In the genomic region with DNA sequence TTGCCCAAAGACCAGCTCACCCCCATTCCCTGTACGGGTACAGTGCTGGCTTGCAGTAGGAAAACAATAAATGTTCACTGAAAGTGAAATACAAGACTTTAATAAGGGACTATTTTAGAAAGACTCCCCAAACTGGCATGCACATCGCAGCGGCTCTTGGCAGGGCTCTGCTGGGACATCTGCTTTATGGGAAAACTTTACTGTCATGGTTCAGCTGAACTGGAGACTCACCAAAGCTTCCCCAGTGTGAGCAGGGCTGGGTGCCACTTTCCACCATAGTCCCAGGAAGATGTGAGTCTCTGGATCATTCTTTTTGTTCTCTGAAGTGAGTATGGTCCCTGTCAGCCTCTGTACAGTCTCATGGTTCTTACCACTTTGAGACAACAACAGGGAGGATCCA, we compare ENCODE assay signal across 16 mouse cellular contexts.
A peak's percentile ranks its signal among the peaks of the same experiment; 100 is the strongest.
DNase-seq lines count a peak whose midpoint lies in the region; ATAC-seq lines count a peak whose summit lies in the region.
"Had no signal": no experiment of that assay in that cellular context is flagged by ENCODE, and none has a peak within 500 bp of the region (broad histone marks: within the 10 kb centered on the region; RNA-seq: fewer than 3 reads in every experiment).

No protein-coding gene starts in this region.

- no peak overlapping the region for H3K4me3 ChIP-seq in heart, embryonic 13.5 days
- H3K4me3 ChIP-seq: forebrain, embryonic 13.5 days; heart, embryonic 15.5 days; hindbrain, embryonic 12.5 days; midbrain, embryonic 15.5 days had no signal

- H3K36me3 ChIP-seq in heart, embryonic 13.5 days, result no peaks in the 10 kb centered on the region
- H3K36me3 ChIP-seq: heart, embryonic 15.5 days; hindbrain, embryonic 12.5 days; midbrain, embryonic 15.5 days had no signal

- 87% methylated on average over 3 of the region's 3 CpGs for WGBS in heart, embryonic 13.5 days

- no peak overlapping the region; the same call in 1 of the 2 replicates for H3K27ac ChIP-seq in heart, embryonic 13.5 days (replicated peaks)
- H3K27ac ChIP-seq: forebrain, embryonic 13.5 days; heart, embryonic 15.5 days; hindbrain, embryonic 12.5 days; midbrain, embryonic 15.5 days had no signal

- DNase-seq in heart, postnatal 4 days, result no peak
- DNase-seq in Muller cell, postnatal 12 days (ENCODE audit: inconsistent ontology term), result peak; percentile 68
- DNase-seq in cerebellum, adult 11-12 months, result peak; percentile 27
- DNase-seq in gastrocnemius, postnatal 10 days, result peak; percentile 34
- no peak for DNase-seq in right cerebral cortex, postnatal 25 days
- DNase-seq in ovary, postnatal 10 days (ENCODE audit: low spot score), result no peak
- DNase-seq: adrenal gland, postnatal 10 days; lung, adult 2 months; right cerebral cortex, postnatal 14 days had no signal

- H3K9ac ChIP-seq in heart, embryonic 13.5 days, result 0 out of 2 replicates have a peak overlapping the region, but pooled peaks have one; percentile 10
- H3K9ac ChIP-seq: forebrain, embryonic 13.5 days; heart, embryonic 15.5 days; hindbrain, embryonic 12.5 days; midbrain, embryonic 15.5 days had no signal

- no peak for ATAC-seq in heart, embryonic 13.5 days (ENCODE audit: extremely low read depth, insufficient number of reproducible peaks, low FRiP score, low TSS enrichment)
- ATAC-seq: CD4-positive, CD25-positive, alpha-beta regulatory T cell, adult 4 months; forebrain, embryonic 13.5 days; intestine, embryonic 16.5 days; midbrain, embryonic 15.5 days had no signal

- no peak overlapping the region for H3K4me2 ChIP-seq in heart, embryonic 13.5 days
- H3K4me2 ChIP-seq: forebrain, embryonic 13.5 days; heart, embryonic 15.5 days; hindbrain, embryonic 12.5 days; midbrain, embryonic 15.5 days had no signal

- no peaks in the 10 kb centered on the region for H3K9me3 ChIP-seq in heart, embryonic 13.5 days
- H3K9me3 ChIP-seq: forebrain, embryonic 13.5 days; heart, embryonic 15.5 days; hindbrain, embryonic 12.5 days; midbrain, embryonic 15.5 days had no signal

- no peaks in the 10 kb centered on the region for H3K27me3 ChIP-seq in heart, embryonic 13.5 days (replicated peaks)
- H3K27me3 ChIP-seq: heart, embryonic 15.5 days; midbrain, embryonic 15.5 days had no signal

- H3K4me1 ChIP-seq in heart, embryonic 13.5 days, result peaks cover 10% of the 10 kb centered on the region
- H3K4me1 ChIP-seq: forebrain, embryonic 13.5 days; hindbrain, embryonic 12.5 days; midbrain, embryonic 15.5 days had no signal

Comparison
In these comparisons a context has a peak if more than half of its experiments do, and no peak if none do; other contexts are left out.
1. DNase-seq: peak in Muller cell, postnatal 12 days (single experiment), cerebellum, adult 11-12 months (single experiment) and gastrocnemius, postnatal 10 days (single experiment); none in heart, postnatal 4 days (single experiment), right cerebral cortex, postnatal 25 days (single experiment) and ovary, postnatal 10 days (single experiment).